Mouse (Mus musculus): Measurements from ENCODE around the gene Fto. TPM values are rescaled to one million over a fixed set of nuclear protein-coding genes. Genes with fewer than 3 reads are reported as not detected.

Gene Fto
- polyA plus RNA-seq, 1 experiment from 2014 or later, result 19.9 TPM

GRCm38 (mm10) chr8:91712731-91713569, 399.6 kb downstream of the Fto start:
- Histone ChIP-seq H3K4me2 (ENCODE audit: low read depth, low read length) (peak overlapping the region; percentile 48), H3K4me3 (ENCODE audit: low read depth, low read length) (peak overlapping the region; percentile 32), H3K36me3 (ENCODE audit: control insufficient read depth, insufficient read depth) (no peaks in the 10 kb centered on the region), H3K27ac (ENCODE audit: low read length) (no peak overlapping the region), H3K27me3 (ENCODE audit: control insufficient read depth, insufficient read depth, low read depth, low read length) (peaks cover 8% of the 10 kb centered on the region), H3K9ac (ENCODE audit: low read depth, low read length) (no peak overlapping the region), H3K4me1 (ENCODE audit: control insufficient read depth, low read depth, low read length) (no peaks in the 10 kb centered on the region; the same call in 1 of the 2 replicates), H3K9me3 (replicated peaks; ENCODE audit: control insufficient read depth, low read length) (no peaks in the 10 kb centered on the region)
- 5% methylated on average over 31 of the region's 31 CpGs for WGBS (ENCODE audit: insufficient replicate concordance)
- no peak for ATAC-seq (ENCODE audit: low read depth)

DNA sequence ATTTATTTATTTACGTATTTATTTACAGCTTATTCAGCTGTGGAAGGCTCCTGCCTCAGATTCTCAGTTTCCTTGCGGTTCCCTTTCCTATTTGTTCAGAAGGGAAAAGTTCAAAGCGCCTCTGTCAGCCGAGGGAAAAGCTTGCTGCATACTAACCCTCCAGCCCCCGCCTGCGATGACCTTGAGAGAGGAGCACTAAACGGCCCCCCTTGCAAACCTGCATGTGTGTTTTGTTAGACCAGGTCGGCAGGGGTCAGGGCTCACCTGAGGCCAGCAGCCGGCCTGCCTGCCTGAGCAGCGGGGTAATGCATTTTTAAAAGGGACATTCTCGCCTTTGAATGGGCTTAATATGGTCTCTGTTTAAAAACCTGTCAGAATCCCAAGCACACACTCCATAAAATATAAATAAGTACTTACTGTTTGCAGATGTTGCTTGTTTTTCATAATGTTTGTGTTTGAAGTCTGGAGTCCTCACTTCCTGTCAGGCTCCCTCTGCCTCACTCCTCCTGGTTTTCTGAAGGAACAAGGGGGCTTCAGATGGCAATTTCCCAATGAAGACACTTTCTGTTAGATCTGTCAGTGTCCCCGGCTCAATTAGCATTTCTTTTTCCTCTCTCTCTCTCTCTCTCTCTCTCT, 400.5 kb downstream of the Fto start:
- H3K4me2 ChIP-seq (ENCODE audit: low read depth, low read length), result peak overlapping the region; percentile 48
- no peaks in the 10 kb centered on the region for H3K36me3 ChIP-seq (ENCODE audit: control insufficient read depth, insufficient read depth)
- WGBS (ENCODE audit: insufficient replicate concordance), result 14% methylated on average over 12 of the region's 12 CpGs
- peak overlapping the region; percentile 32 for H3K4me3 ChIP-seq (ENCODE audit: low read depth, low read length)
- ATAC-seq (ENCODE audit: low read depth), result 0 out of 2 replicates have a peak, but pooled peaks have one; percentile 43
- H3K27me3 ChIP-seq (ENCODE audit: control insufficient read depth, insufficient read depth, low read depth, low read length), result peaks cover 8% of the 10 kb centered on the region
- H3K9me3 ChIP-seq (replicated peaks; ENCODE audit: control insufficient read depth, low read length), result no peaks in the 10 kb centered on the region
- no peaks in the 10 kb centered on the region; the same call in 1 of the 2 replicates for H3K4me1 ChIP-seq (ENCODE audit: control insufficient read depth, low read depth, low read length)
- H3K9ac ChIP-seq (ENCODE audit: low read depth, low read length), result no peak overlapping the region
- H3K27ac ChIP-seq (ENCODE audit: low read length), result no peak overlapping the region

DNA sequence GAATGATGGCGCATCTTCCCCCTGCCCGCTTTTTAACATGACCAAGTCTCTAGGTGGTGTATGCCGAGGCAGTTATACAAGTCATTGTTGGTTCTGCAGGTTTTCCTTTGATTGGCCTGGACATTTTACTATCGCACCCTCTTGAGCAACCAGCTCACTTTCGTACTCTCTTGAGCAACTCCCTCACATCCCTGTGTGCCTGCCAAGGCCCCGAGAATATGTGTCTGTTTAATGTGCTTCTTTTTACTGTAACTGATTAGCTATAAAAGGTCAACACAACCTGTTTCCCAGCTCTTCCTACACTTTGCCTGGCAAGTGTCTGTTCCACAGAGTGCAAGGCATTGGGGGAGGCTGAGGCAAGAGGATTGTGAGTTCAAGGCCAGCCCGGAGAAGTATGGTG, 401.4 kb downstream of the Fto start:
- ATAC-seq (ENCODE audit: low read depth), result peak; percentile 56; the same call in 1 of the 2 replicates
- H3K9ac ChIP-seq (ENCODE audit: low read depth, low read length), result no peak overlapping the region
- H3K4me2 ChIP-seq (ENCODE audit: low read depth, low read length), result no peak overlapping the region
- no peaks in the 10 kb centered on the region for H3K9me3 ChIP-seq (replicated peaks; ENCODE audit: control insufficient read depth, low read length)
- H3K36me3 ChIP-seq (ENCODE audit: control insufficient read depth, insufficient read depth), result no peaks in the 10 kb centered on the region
- H3K4me1 ChIP-seq (ENCODE audit: control insufficient read depth, low read depth, low read length), result no peaks in the 10 kb centered on the region; the same call in 1 of the 2 replicates
- WGBS (ENCODE audit: insufficient replicate concordance), result 67% methylated on average over 7 of the region's 7 CpGs
- no peak overlapping the region for H3K4me3 ChIP-seq (ENCODE audit: low read depth, low read length)
- peaks cover 8% of the 10 kb centered on the region for H3K27me3 ChIP-seq (ENCODE audit: control insufficient read depth, insufficient read depth, low read depth, low read length)
- no peak overlapping the region for H3K27ac ChIP-seq (ENCODE audit: low read length)

- Histone ChIP-seq H3K4me1 (ENCODE audit: control insufficient read depth, low read depth, low read length) (no peaks in the 10 kb centered on the region; the same call in 1 of the 2 replicates), H3K9me3 (replicated peaks; ENCODE audit: control insufficient read depth, low read length) (no peaks in the 10 kb centered on the region), H3K27ac (ENCODE audit: low read length) (no peak overlapping the region), H3K9ac (ENCODE audit: low read depth, low read length) (no peak overlapping the region), H3K4me3 (ENCODE audit: low read depth, low read length) (no peak overlapping the region), H3K4me2 (ENCODE audit: low read depth, low read length) (no peak overlapping the region), H3K36me3 (ENCODE audit: control insufficient read depth, insufficient read depth) (no peaks in the 10 kb centered on the region), H3K27me3 (ENCODE audit: control insufficient read depth, insufficient read depth, low read depth, low read length) (peaks cover 8% of the 10 kb centered on the region)
- no peak for ATAC-seq (ENCODE audit: low read depth)
- WGBS (ENCODE audit: insufficient replicate concordance), result 26% methylated on average over 8 of the region's 8 CpGs
These were observed 402.2 kb downstream of the Fto start for GRCm38 (mm10) chr8:91715387-91716085.

Other genes with a start within 250 kb of the Fto start
- 6.0 and 6.1 TPM in 2 replicates for gene Rbl2, start 243.5 kb upstream of the Fto start, polyA plus RNA-seq (2015; fragmentation: Nextera tagmentation; extraction: Ambion mirVana)
- 6.5 and 7.7 TPM in 2 replicates for gene Aktip, start 113.5 kb upstream of the Fto start, polyA plus RNA-seq (2015; fragmentation: Nextera tagmentation; extraction: Ambion mirVana)
- gene Rpgrip1l, start 263 bp upstream of the Fto start, polyA plus RNA-seq (2015; fragmentation: Nextera tagmentation; extraction: Ambion mirVana), result 1.7 and 2.0 TPM in 2 replicates

All from liver, embryonic 16.5 days (tissue).